Mouse (Mus musculus) spleen, embryonic (tissue): ENCODE results near the gene Crebrf.

Experiments used
- CTCF ChIA-PET: fragments of 350-600 bp; sonication (Branson Sonifier 250); formaldehyde crosslinking; loops from one replicate; lab custom pipeline; 2022; lab: Charles Lee

The Crebrf gene

GRCm38 (mm10) chr17:26778001-26778400 lies 62.6 kb downstream of the Crebrf start:
- CTCF ChIA-PET, result interaction anchor here (0.6 kb wide), 2 partner anchors 66 to 884 kb away, joined by 3 read pairs; no protein-coding TSS in a partner anchor

GRCm38 (mm10) chr17:26778430-26779100 lies 63.1 kb downstream of the Crebrf start:
- CTCF ChIA-PET, result interaction anchor here (0.6 kb wide), 1 partner anchor 66 kb away, joined by 3 read pairs; no protein-coding TSS in a partner anchor

- CTCF ChIA-PET, result interaction anchor here (0.7 kb wide), 1 partner anchor 308 kb away, joined by 3 read pairs; no protein-coding TSS in a partner anchor
Observed at GRCm38 (mm10) chr17:26779471-26779870, 64.0 kb downstream of the Crebrf start.

- CTCF ChIA-PET, result interaction anchor here (0.6 to 1.6 kb wide), 4 partner anchors 11 to 1832 kb away, joined by 3 to 7 read pairs (median 4); no protein-coding TSS in a partner anchor
Observed at GRCm38 (mm10) chr17:26780750-26781571, 65.5 kb downstream of the Crebrf start, which contains the start of gene Bnip1. Gene Bnip1, plus strand, starts transcription at chr17:26781066.

GRCm38 (mm10) chr17:26781610-26782043 lies 66.2 kb downstream of the Crebrf start:
- CTCF ChIA-PET, result interaction anchor here (1.0 to 1.6 kb wide), 2 partner anchors 10 to 103 kb away, joined by 4 read pairs; no protein-coding TSS in a partner anchor

GRCm38 (mm10) chr17:26784525-26784924 lies 69.1 kb downstream of the Crebrf start:
- CTCF ChIA-PET, result no interaction called here

GRCm38 (mm10) chr17:26786586-26786985 lies 71.1 kb downstream of the Crebrf start:
- CTCF ChIA-PET, result no interaction called here

- CTCF ChIA-PET, result no interaction called here
Observed at GRCm38 (mm10) chr17:26788986-26789385, 73.5 kb downstream of the Crebrf start.

GRCm38 (mm10) chr17:26789460-26790268 lies 74.2 kb downstream of the Crebrf start:
- CTCF ChIA-PET, result interaction anchor here (0.7 kb wide), 1 partner anchor 356 kb away, joined by 3 read pairs; no protein-coding TSS in a partner anchor

GRCm38 (mm10) chr17:26790269-26791214 lies 75.1 kb downstream of the Crebrf start:
- CTCF ChIA-PET, result no interaction called here

GRCm38 (mm10) chr17:26791580-26791979 lies 76.1 kb downstream of the Crebrf start:
- CTCF ChIA-PET, result interaction anchor here (0.6 to 0.9 kb wide), 2 partner anchors 10 to 160 kb away, joined by 4 to 11 read pairs; partner anchors contain the start of gene Bnip1

GRCm38 (mm10) chr17:26792096-26792495 lies 76.6 kb downstream of the Crebrf start:
- CTCF ChIA-PET, result interaction anchor here (0.6 to 0.9 kb wide), 2 partner anchors 11 to 160 kb away, joined by 4 to 11 read pairs; partner anchors contain the start of gene Bnip1

GRCm38 (mm10) chr17:26793068-26793765 lies 77.8 kb downstream of the Crebrf start:
- CTCF ChIA-PET, result interaction anchor here (0.7 kb wide), 1 partner anchor 786 kb away, joined by 4 read pairs; no protein-coding TSS in a partner anchor

- CTCF ChIA-PET, result interaction anchor here (0.7 to 1.2 kb wide), 2 partner anchors 19 to 92 kb away, joined by 3 to 5 read pairs; no protein-coding TSS in a partner anchor
Observed at GRCm38 (mm10) chr17:26794744-26795143, 79.3 kb downstream of the Crebrf start.

- CTCF ChIA-PET, result interaction anchor here (1.2 kb wide), 1 partner anchor 91 kb away, joined by 5 read pairs; no protein-coding TSS in a partner anchor
Observed at GRCm38 (mm10) chr17:26795386-26795785, 79.9 kb downstream of the Crebrf start.

GRCm38 (mm10) chr17:26797379-26798128 lies 82.1 kb downstream of the Crebrf start:
- CTCF ChIA-PET, result no interaction called here

- CTCF ChIA-PET, result interaction anchor here (0.5 to 0.6 kb wide), 3 partner anchors 90 to 336 kb away, joined by 3 to 7 read pairs (median 5); no protein-coding TSS in a partner anchor
Observed at GRCm38 (mm10) chr17:26802886-26803285, 87.4 kb downstream of the Crebrf start.

- CTCF ChIA-PET, result no interaction called here
Observed at GRCm38 (mm10) chr17:26812607-26813006, 97.2 kb downstream of the Crebrf start.
